8 mouse cellular contexts compared by ENCODE assay signal in the genomic region with DNA sequence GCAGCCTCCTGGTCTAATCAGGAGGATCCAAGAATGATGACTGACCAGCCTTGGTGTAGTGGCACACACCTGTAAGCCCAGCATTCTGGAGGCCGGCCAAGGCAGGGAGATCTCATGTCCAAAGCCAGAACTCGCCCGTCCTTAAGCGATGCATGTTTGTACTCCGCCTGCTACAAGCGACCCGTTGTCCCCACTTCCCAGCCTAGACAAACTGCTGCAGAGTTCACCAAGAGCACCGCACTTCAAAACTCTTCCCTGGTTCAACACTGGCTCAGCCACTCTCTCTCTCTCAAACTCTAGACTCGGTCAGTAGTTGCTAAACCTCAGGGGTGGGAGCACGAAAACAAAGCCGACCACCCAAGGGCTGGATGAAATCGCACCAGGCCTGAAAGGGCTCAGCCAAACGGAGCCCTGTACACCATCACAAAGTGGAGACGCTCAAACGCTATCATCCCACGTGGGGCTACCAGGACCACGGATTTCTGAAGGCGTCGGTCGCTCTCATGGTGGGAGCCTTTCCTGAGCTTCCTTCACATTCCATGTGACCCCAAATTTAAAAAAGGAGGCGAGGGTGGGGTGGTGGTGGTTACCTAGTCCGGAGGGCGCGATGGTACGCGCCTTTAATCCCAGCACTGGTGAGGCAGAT. TPM values are rescaled to one million over a fixed set of nuclear protein-coding genes. Genes with fewer than 3 reads are reported as not detected.
DNase-seq lines count a peak whose midpoint lies in the region; ATAC-seq and TF ChIP-seq lines count a peak whose summit lies in the region.

No protein-coding gene starts in this region.

- peak overlapping the region; percentile 94 for H3K4me3 ChIP-seq in hindbrain, embryonic 12.5 days
- H3K4me3 ChIP-seq in liver, adult 2 months (ENCODE audit: insufficient read depth, low read depth, low read length), result peak overlapping the region; percentile 80
- H3K4me3 ChIP-seq in small intestine, adult 2 months (ENCODE audit: low read depth, low read length), result peak overlapping the region; percentile 97

- WGBS in hindbrain, embryonic 12.5 days, result 5% methylated on average over 26 of the region's 26 CpGs
- 1% methylated on average over 26 of the region's 26 CpGs for WGBS in liver, adult 2 months
- under 1% methylated on average over 26 of the region's 26 CpGs for WGBS in small intestine, adult 2 months

- no peaks in the 10 kb centered on the region for H3K27me3 ChIP-seq in hindbrain, embryonic 12.5 days
- H3K27me3 ChIP-seq in liver, adult 2 months (ENCODE audit: control insufficient read depth, insufficient read depth, low read length), result no peaks in the 10 kb centered on the region
- no peaks in the 10 kb centered on the region for H3K27me3 ChIP-seq in small intestine, adult 2 months (ENCODE audit: control insufficient read depth, insufficient read depth, low read length)

- no peak for TF ChIP-seq CTCF in liver, adult 2 months (IDR thresholded peaks at IDR 0.05; ENCODE audit: low read depth, low read length)
- no peak for TF ChIP-seq CTCF in small intestine, adult 2 months (IDR thresholded peaks at IDR 0.05; ENCODE audit: extremely low read depth, insufficient read length, insufficient replicate concordance, low read depth, low read length)

- peaks cover 11% of the 10 kb centered on the region; the same call in 1 of the 2 replicates for H3K79me2 ChIP-seq in liver, adult 2 months (ENCODE audit: control insufficient read depth, insufficient read depth, low read length)

- peak overlapping the region; percentile 87 for H3K9ac ChIP-seq in hindbrain, embryonic 12.5 days
- H3K9ac ChIP-seq in liver, adult 2 months (ENCODE audit: low read depth, low read length), result peak overlapping the region; percentile 98

- peak; percentile 8 for DNase-seq in gastrocnemius, postnatal 14 days
- DNase-seq in gastrocnemius, postnatal 25 days, result no peak
- DNase-seq in CD4-positive helper T cell, adult 2 months (ENCODE audit: low read depth, low spot score), result peak; percentile 34
- DNase-seq in cerebellum, postnatal 14 days, result peak; percentile 35 to 54
- DNase-seq in liver, adult 2 months (ENCODE audit: extremely low read depth, low read depth, low spot score), result peak; percentile 43
- no peak for DNase-seq in layer of hippocampus, postnatal 36 days

- H3K4me2 ChIP-seq in hindbrain, embryonic 12.5 days (replicated peaks), result peak overlapping the region; percentile 93

- peak; percentile 41 for ATAC-seq in hindbrain, embryonic 12.5 days (ENCODE audit: low FRiP score)

- TF ChIP-seq POLR2A in liver, adult 2 months (IDR thresholded peaks at IDR 0.05; ENCODE audit: extremely low read depth, insufficient read depth, low read length), result no peak
- no peak for TF ChIP-seq POLR2A in small intestine, adult 2 months (IDR thresholded peaks at IDR 0.05; ENCODE audit: low read depth, low read length)

- H3K9me3 ChIP-seq in hindbrain, embryonic 12.5 days (replicated peaks), result no peaks in the 10 kb centered on the region

- peaks cover 18% of the 10 kb centered on the region for H3K4me1 ChIP-seq in hindbrain, embryonic 12.5 days
- H3K4me1 ChIP-seq in liver, adult 2 months (ENCODE audit: control insufficient read depth, insufficient read depth, low read length), result peaks cover 7% of the 10 kb centered on the region
- no peaks in the 10 kb centered on the region for H3K4me1 ChIP-seq in small intestine, adult 2 months (ENCODE audit: control insufficient read depth, insufficient read depth, insufficient read length, low read length)

- intact Hi-C loops in gastrocnemius, postnatal 14 days (cut with DNase I; ENCODE audit: low total_unique reads), result no loop called here

- no peak overlapping the region for H3K27ac ChIP-seq in hindbrain, embryonic 12.5 days
- no peak overlapping the region for H3K27ac ChIP-seq in liver, adult 2 months (replicated peaks; ENCODE audit: insufficient read depth, low read depth, low read length)
- H3K27ac ChIP-seq in small intestine, adult 2 months (ENCODE audit: insufficient read depth, low read depth, low read length), result no peak overlapping the region

- H3K36me3 ChIP-seq in hindbrain, embryonic 12.5 days, result peaks cover 15% of the 10 kb centered on the region
- peaks cover 11% of the 10 kb centered on the region for H3K36me3 ChIP-seq in liver, adult 2 months (ENCODE audit: control insufficient read depth, insufficient read depth, low read length)
- peaks cover 8% of the 10 kb centered on the region for H3K36me3 ChIP-seq in small intestine, adult 2 months (ENCODE audit: control insufficient read depth, insufficient read depth, low read length)

RNA-seq across cellular contexts. Expression of gene Snu13, which starts 1.0 kb away (rescaled TPM):
- 10 to 100 TPM; 40.3 to 46.7 TPM for total RNA-seq in gastrocnemius, postnatal 14 days (2021)
- 10 to 100 TPM; 44.6 to 48.5 TPM for total RNA-seq in gastrocnemius, postnatal 25 days (2021)
- polyA plus RNA-seq in hindbrain, embryonic 12.5 days (2016; fragmentation: Nextera tagmentation; extraction: Ambion mirVana), result 169 and 192 TPM in 2 replicates
- 23.3 and 26.2 TPM in 2 replicates for total RNA-seq in liver, adult 2 months (2014; rRNA removed)
- polyA plus RNA-seq in liver, adult 2 months (2012; rRNA removed), result 23.1 and 25.4 TPM in 2 replicates
- 24.6 and 25.7 TPM in 2 replicates for polyA plus RNA-seq in small intestine, adult 2 months (2012; rRNA removed)
- total RNA-seq in layer of hippocampus, postnatal 36 days (2021), result 100 to 1,000 TPM; 107 to 110 TPM

RNA-seq across cellular contexts. Expression of gene 4930407I10Rik, which starts 12.6 kb away (rescaled TPM):
- not detected for total RNA-seq in gastrocnemius, postnatal 14 days (2021)
- not detected for total RNA-seq in gastrocnemius, postnatal 25 days (2021)
- polyA plus RNA-seq in hindbrain, embryonic 12.5 days (2016; fragmentation: Nextera tagmentation; extraction: Ambion mirVana), result not detected in 2 replicates
- total RNA-seq in liver, adult 2 months (2014; rRNA removed), result not detected in 2 replicates
- not detected in 2 replicates for polyA plus RNA-seq in liver, adult 2 months (2012; rRNA removed)
- polyA plus RNA-seq in small intestine, adult 2 months (2012; rRNA removed), result not detected in 2 replicates
- total RNA-seq in layer of hippocampus, postnatal 36 days (2021), result not detected

RNA-seq across cellular contexts. Expression of gene Desi1, which starts 12.7 kb away (rescaled TPM):
- total RNA-seq in gastrocnemius, postnatal 14 days (2021), result 10 to 100 TPM; 18.8 to 23.9 TPM
- total RNA-seq in gastrocnemius, postnatal 25 days (2021), result 10 to 100 TPM; 19.0 to 25.7 TPM
- polyA plus RNA-seq in hindbrain, embryonic 12.5 days (2016; fragmentation: Nextera tagmentation; extraction: Ambion mirVana), result 41.4 and 42.3 TPM in 2 replicates
- 6.6 and 10.1 TPM in 2 replicates for total RNA-seq in liver, adult 2 months (2014; rRNA removed)
- polyA plus RNA-seq in liver, adult 2 months (2012; rRNA removed), result 28.7 and 31.1 TPM in 2 replicates
- 16.3 and 25.4 TPM in 2 replicates for polyA plus RNA-seq in small intestine, adult 2 months (2012; rRNA removed)
- 100 to 1,000 TPM; 111 to 116 TPM for total RNA-seq in layer of hippocampus, postnatal 36 days (2021)

RNA-seq across cellular contexts. Expression of gene Mei1, which starts 23.4 kb away (rescaled TPM):
- under 1 TPM; 0.13 to 0.33 TPM for total RNA-seq in gastrocnemius, postnatal 14 days (2021)
- total RNA-seq in gastrocnemius, postnatal 25 days (2021), result under 1 TPM; 0.08 to 0.24 TPM
- 0.14 TPM in 1 of 2 replicates, not detected in the other for polyA plus RNA-seq in hindbrain, embryonic 12.5 days (2016; fragmentation: Nextera tagmentation; extraction: Ambion mirVana)
- total RNA-seq in liver, adult 2 months (2014; rRNA removed), result not detected in 2 replicates
- not detected in 2 replicates for polyA plus RNA-seq in liver, adult 2 months (2012; rRNA removed)
- 0.04 and 0.05 TPM in 2 replicates for polyA plus RNA-seq in small intestine, adult 2 months (2012; rRNA removed)
- total RNA-seq in layer of hippocampus, postnatal 36 days (2021), result under 1 TPM; 0.17 to 0.30 TPM

RNA-seq across cellular contexts. Expression of gene Xrcc6, which starts 58.7 kb away (rescaled TPM):
- 10 to 100 TPM; 22.0 to 26.6 TPM for total RNA-seq in gastrocnemius, postnatal 14 days (2021)
- 10 to 100 TPM; 20.8 to 24.9 TPM for total RNA-seq in gastrocnemius, postnatal 25 days (2021)
- polyA plus RNA-seq in hindbrain, embryonic 12.5 days (2016; fragmentation: Nextera tagmentation; extraction: Ambion mirVana), result 58.4 and 62.3 TPM in 2 replicates
- 18.2 and 22.8 TPM in 2 replicates for total RNA-seq in liver, adult 2 months (2014; rRNA removed)
- 8.5 and 8.9 TPM in 2 replicates for polyA plus RNA-seq in liver, adult 2 months (2012; rRNA removed)
- 7.8 and 9.1 TPM in 2 replicates for polyA plus RNA-seq in small intestine, adult 2 months (2012; rRNA removed)
- 10 to 100 TPM; 25.5 to 27.2 TPM for total RNA-seq in layer of hippocampus, postnatal 36 days (2021)

Comparison
In these comparisons a context has a peak if more than half of its experiments do, and no peak if none do; other contexts are left out.
1. DNase-seq: peak in gastrocnemius, postnatal 14 days (single experiment), CD4-positive helper T cell, adult 2 months (single experiment), cerebellum, postnatal 14 days (2 of 2) and liver, adult 2 months (single experiment); none in gastrocnemius, postnatal 25 days (single experiment) and layer of hippocampus, postnatal 36 days (0 of 2).
2. RNA of gene Desi1, which starts 12.7 kb away (total RNA-seq): 111 to 116 TPM in layer of hippocampus, postnatal 36 days; 19.0 to 25.7 TPM in gastrocnemius, postnatal 25 days, 18.8 to 23.9 TPM in gastrocnemius, postnatal 14 days and 6.6 to 10.1 TPM in liver, adult 2 months; every median in the first group is over 4 times any median in the second.
3. Peak in every context shown above with its lines, with median percentiles within 50 percentile points of each other: H3K4me3 ChIP-seq.